Mouse (Mus musculus) frontal cortex, postnatal 10 days (tissue): Measurements from ENCODE around the gene Lmod1.
"Not testable (repeated sequence)": the region's sequence is repeated elsewhere in the genome, so short reads cannot be mapped to it uniquely, and the experiment has no call there.

Experiments used
- DNase-seq, 2 experiments: peaks; one replicate each; pipeline ENCODE4 v3.0.0; 2022; ENCODE audit warnings: low spot score in 2 of 2, mixed read lengths in 1 of 2

Lmod1 gene

GRCm38 (mm10) chr1:135362115-135362514 is 37.5 kb downstream of the Lmod1 start:
- no peak for DNase-seq

GRCm38 (mm10) chr1:135363446-135363845 is 38.8 kb downstream of the Lmod1 start:
- DNase-seq = no peak

GRCm38 (mm10) chr1:135366380-135366779 is 41.8 kb downstream of the Lmod1 start:
- DNase-seq = no peak

GRCm38 (mm10) chr1:135367005-135367404 is 42.4 kb downstream of the Lmod1 start:
- DNase-seq = no peak

- no peak for DNase-seq
Observed at GRCm38 (mm10) chr1:135367595-135367994, 43.0 kb downstream of the Lmod1 start.

- DNase-seq = peak; percentile 81 to 86
Observed at GRCm38 (mm10) chr1:135368245-135368644, 43.6 kb downstream of the Lmod1 start.

GRCm38 (mm10) chr1:135368982-135369381 is 44.4 kb downstream of the Lmod1 start:
- DNase-seq = peak in 1 of 2 experiments; percentile 53

GRCm38 (mm10) chr1:135369415-135369814 is 44.8 kb downstream of the Lmod1 start:
- no peak for DNase-seq

GRCm38 (mm10) chr1:135373171-135373677 is 48.6 kb downstream of the Lmod1 start:
- DNase-seq = no peak

GRCm38 (mm10) chr1:135374175-135374867 is 49.7 kb downstream of the Lmod1 start:
- peak in 1 of 2 experiments; percentile 36 for DNase-seq

- DNase-seq = peak; percentile 81 to 84
Observed at GRCm38 (mm10) chr1:135374868-135375581, 50.4 kb downstream of the Lmod1 start, which contains the start of gene Shisa4. Gene Shisa4 (minus strand): TSS chr1:135375237.

GRCm38 (mm10) chr1:135378576-135378975 is 54.0 kb downstream of the Lmod1 start:
- DNase-seq = no peak

GRCm38 (mm10) chr1:135379048-135379447 is 54.4 kb downstream of the Lmod1 start:
- no peak for DNase-seq

GRCm38 (mm10) chr1:135380071-135380991 is 55.7 kb downstream of the Lmod1 start:
- DNase-seq = no peak

GRCm38 (mm10) chr1:135381560-135381959 is 57.0 kb downstream of the Lmod1 start:
- not testable (repeated sequence) for DNase-seq

- no peak for DNase-seq
Observed at GRCm38 (mm10) chr1:135384171-135384570, 59.6 kb downstream of the Lmod1 start.

GRCm38 (mm10) chr1:135385161-135385560 is 60.6 kb downstream of the Lmod1 start:
- DNase-seq = no peak

- no peak for DNase-seq
Observed at GRCm38 (mm10) chr1:135399466-135399865, 74.9 kb downstream of the Lmod1 start.

- no peak for DNase-seq
Observed at GRCm38 (mm10) chr1:135401452-135402110, 77.0 kb downstream of the Lmod1 start.

GRCm38 (mm10) chr1:135405356-135405755 is 80.7 kb downstream of the Lmod1 start:
- no peak for DNase-seq

- DNase-seq = no peak
Observed at GRCm38 (mm10) chr1:135408973-135409372, 84.4 kb downstream of the Lmod1 start.
